Mouse (Mus musculus) kidney, adult 2 months (tissue): ENCODE measurements around the gene Myrf. TPM values are rescaled to one million over a fixed set of nuclear protein-coding genes. Genes with fewer than 3 reads are reported as not detected.

ENCODE experiments used
- DNase-seq: peaks from one replicate; pipeline ENCODE4 v3.0.0; 2021
- H3K27ac ChIP-seq: fragments of 200-500 bp; 2 replicates; pipeline ENCODE4 v1.5.1; 2012; ENCODE audit warnings: low read depth, low read length, control low read depth, inconsistent platforms; ENCODE audit not compliant: insufficient read depth
- H3K27me3 ChIP-seq: fragments of 200-500 bp; replicated peaks from 2 replicates; pipeline ENCODE4 v1.6.1; 2012; ENCODE audit warnings: mild to moderate bottlenecking, moderate library complexity, low read length, inconsistent platforms; ENCODE audit not compliant: control insufficient read depth, insufficient read depth
- H3K36me3 ChIP-seq: fragments of 200-500 bp; 2 replicates; pipeline ENCODE4 v1.6.1; 2012; ENCODE audit warnings: mild to moderate bottlenecking, moderate library complexity, low read length, inconsistent platforms; ENCODE audit not compliant: control insufficient read depth, insufficient read depth
- H3K4me1 ChIP-seq: fragments of 200-500 bp; 2 replicates; pipeline ENCODE4 v1.6.1; 2011; ENCODE audit warnings: low read length; ENCODE audit not compliant: control insufficient read depth, insufficient read depth
- H3K4me3 ChIP-seq: fragments of 200-500 bp; 2 replicates; pipeline ENCODE4 v1.5.1; 2011; ENCODE audit warnings: mild to moderate bottlenecking, low read depth, low read length, control low read depth; ENCODE audit not compliant: insufficient read depth
- CTCF ChIP-seq: fragments of 200-500 bp; conservative IDR thresholded peaks from 2 replicates; pipeline ENCODE4 v1.5.1; 2011; ENCODE audit warnings: low read depth, mild to moderate bottlenecking, control low read depth, low read length, moderate library complexity, mixed read lengths; ENCODE audit not compliant: insufficient read depth, insufficient read length
- POLR2A ChIP-seq: fragments of 200-500 bp; IDR thresholded peaks from one replicate; pipeline ENCODE4 v1.6.1; 2011; ENCODE audit warnings: low read depth, low read length, control low read depth
- WGBS: fragments of 180-500 bp; shearing (Covaris S2); methylation state at CpG from one replicate; pipeline ENCODE4 v1.1.7; 2018; 5-methylcytosine and 5-hydroxymethylcytosine counted together
- polyA plus RNA-seq: library from polyadenylated mRNA; depleted of rRNA; stranded (reverse); fragments of >200 nt; gene quantifications from 2 replicates; pipeline ENCODE4 v1.2.3, GENCODE M21; 2012

Gene Myrf
- polyA plus RNA-seq, 1 experiment = 18.8 TPM

GRCm38 (mm10) chr19:10188281-10188811, 52.2 kb downstream of the Myrf start:
- Histone ChIP-seq H3K27ac (peak overlapping the region; percentile 87), H3K27me3 (no peaks in the 10 kb centered on the region), H3K4me3 (no peak overlapping the region), H3K36me3 (no peaks in the 10 kb centered on the region), H3K4me1 (peaks cover 32% of the 10 kb centered on the region)
- TF ChIP-seq CTCF (no peak), POLR2A (no peak)
- WGBS = 45% methylated on average over 10 of the region's 10 CpGs
- peak; percentile 97 for DNase-seq

GRCm38 (mm10) chr19:10186569-10186968, 54.0 kb downstream of the Myrf start:
- H3K27ac ChIP-seq = no peak overlapping the region
- peaks cover 23% of the 10 kb centered on the region for H3K4me1 ChIP-seq
- H3K36me3 ChIP-seq = no peaks in the 10 kb centered on the region
- WGBS = 95% methylated on average over 8 of the region's 8 CpGs
- H3K27me3 ChIP-seq = no peaks in the 10 kb centered on the region
- TF ChIP-seq POLR2A = no peak
- no peak for TF ChIP-seq CTCF
- no peak overlapping the region for H3K4me3 ChIP-seq
- no peak for DNase-seq

GRCm38 (mm10) chr19:10185876-10186275, 54.7 kb downstream of the Myrf start:
- peaks cover 23% of the 10 kb centered on the region for H3K4me1 ChIP-seq
- no peak overlapping the region for H3K27ac ChIP-seq
- no peaks in the 10 kb centered on the region for H3K27me3 ChIP-seq
- no peaks in the 10 kb centered on the region for H3K36me3 ChIP-seq
- H3K4me3 ChIP-seq = no peak overlapping the region
- WGBS = 94% methylated on average over 3 of the region's 3 CpGs
- no peak for TF ChIP-seq CTCF
- no peak for DNase-seq

- no peak overlapping the region for H3K27ac ChIP-seq
- WGBS = 29% methylated on average over 12 of the region's 12 CpGs
- DNase-seq = peak; percentile 56
- H3K4me3 ChIP-seq = peak overlapping the region; percentile 72
- TF ChIP-seq CTCF (no peak), POLR2A (no peak)
- H3K4me1 ChIP-seq = peaks cover 15% of the 10 kb centered on the region
- no peaks in the 10 kb centered on the region for H3K36me3 ChIP-seq
- H3K27me3 ChIP-seq = no peaks in the 10 kb centered on the region
Measured at GRCm38 (mm10) chr19:10184096-10184495, 56.5 kb downstream of the Myrf start.

GRCm38 (mm10) chr19:10183299-10183983, 57.1 kb downstream of the Myrf start:
- H3K4me3 ChIP-seq = peak overlapping the region; percentile 72
- no peaks in the 10 kb centered on the region for H3K36me3 ChIP-seq
- WGBS = 5% methylated on average over 35 of the region's 35 CpGs
- peak; percentile 84 for DNase-seq
- TF ChIP-seq CTCF (no peak), POLR2A (no peak)
- peaks cover 9% of the 10 kb centered on the region for H3K4me1 ChIP-seq
- no peaks in the 10 kb centered on the region for H3K27me3 ChIP-seq
- peak overlapping the region; percentile 54 for H3K27ac ChIP-seq

DNA sequence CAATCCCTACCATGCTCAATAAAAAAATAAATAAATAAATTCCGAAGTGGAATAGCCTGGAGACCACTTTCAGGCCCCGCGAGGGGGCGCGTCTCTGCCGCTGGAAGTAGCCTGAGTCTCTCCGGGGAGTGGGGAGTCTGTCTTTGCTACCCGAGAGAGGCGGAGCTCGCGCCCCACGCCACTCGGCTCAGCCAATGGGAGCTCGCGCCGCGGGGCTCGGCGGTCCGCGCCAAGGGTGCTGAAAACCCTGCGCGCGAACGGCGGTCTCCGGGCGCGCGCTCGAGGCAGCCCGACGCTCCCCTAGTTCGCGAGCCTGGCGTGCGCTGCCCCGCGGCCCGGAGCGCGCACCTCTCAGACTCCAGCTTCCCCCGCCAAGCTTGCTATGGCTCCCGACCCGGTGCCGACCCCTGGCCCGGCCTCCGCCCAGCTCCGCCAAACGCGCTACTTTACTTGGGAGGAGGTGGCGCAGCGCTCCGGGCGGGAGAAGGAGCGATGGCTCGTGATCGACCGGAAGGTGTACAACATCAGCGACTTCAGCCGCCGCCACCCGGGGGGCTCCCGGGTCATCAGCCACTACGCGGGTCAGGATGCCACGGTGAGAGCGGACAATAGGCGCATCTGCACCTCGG, 57.8 kb downstream of the Myrf start, which contains the start of gene Fads1:
TSS of gene Fads1 (plus strand) at position 219 of the 629 bp plus-strand sequence.
- H3K4me1 ChIP-seq = peaks cover 4% of the 10 kb centered on the region; the same call in 1 of the 2 replicates
- peak; percentile 96 for DNase-seq
- under 1% methylated on average over 70 of the region's 70 CpGs for WGBS
- peak within 1 kb of the TSS; percentile 54 for H3K27ac ChIP-seq
- no peak for TF ChIP-seq POLR2A
- peak; percentile 59 for TF ChIP-seq CTCF
- H3K36me3 ChIP-seq = no peaks in the 10 kb centered on the region
- no peaks in the 10 kb centered on the region for H3K27me3 ChIP-seq
- H3K4me3 ChIP-seq = peak within 1 kb of the TSS; percentile 72

DNA sequence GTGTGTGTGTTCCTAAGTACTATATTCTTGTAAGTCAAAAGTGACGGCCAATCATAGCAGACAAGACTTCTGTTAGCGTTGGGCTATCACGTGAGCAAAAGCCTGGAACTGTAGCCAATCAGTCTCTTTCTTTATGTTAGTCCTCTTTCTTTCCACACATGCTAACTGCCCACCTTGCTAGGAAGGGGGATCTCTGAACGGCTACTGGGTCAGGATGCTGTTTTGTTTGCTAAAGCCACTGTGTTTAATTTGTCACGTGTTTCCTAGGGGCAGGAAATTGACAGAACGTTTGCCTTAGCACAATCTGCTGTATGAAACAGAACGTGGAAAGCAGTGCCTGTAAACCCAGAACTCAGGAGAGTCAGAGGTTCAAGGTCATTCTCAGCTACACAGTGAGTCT, 58.4 kb downstream of the Myrf start:
- Histone ChIP-seq H3K27ac (peak overlapping the region; percentile 21; the same call in 1 of the 2 replicates), H3K36me3 (no peaks in the 10 kb centered on the region), H3K4me1 (peaks cover 3% of the 10 kb centered on the region; the same call in 1 of the 2 replicates), H3K27me3 (no peaks in the 10 kb centered on the region), H3K4me3 (peak overlapping the region; percentile 72)
- WGBS = 30% methylated on average over 7 of the region's 7 CpGs
- DNase-seq = no peak
- TF ChIP-seq CTCF = no peak
- TF ChIP-seq POLR2A = no peak
